Mouse (Mus musculus): ENCODE results near the gene Sohlh1. TPM values are rescaled to one million over a fixed set of nuclear protein-coding genes. Genes with fewer than 3 reads are reported as not detected.

The Sohlh1 gene
- polyA plus RNA-seq, 1 experiment from 2014 or later = not detected

Other genes starting within 250 kb of the Sohlh1 start
- gene Rabl6, start 238.7 kb downstream of the Sohlh1 start, polyA plus RNA-seq (2014; fragmentation: Nextera tagmentation; extraction: Ambion mirVana) = 59.3 and 65.6 TPM in 2 replicates
- 0.15 and 0.16 TPM in 2 replicates for gene Ccdc183, start 229.6 kb downstream of the Sohlh1 start, polyA plus RNA-seq (2014; fragmentation: Nextera tagmentation; extraction: Ambion mirVana)
- 18.7 and 20.7 TPM in 2 replicates for gene Tmem141, start 225.2 kb downstream of the Sohlh1 start, polyA plus RNA-seq (2014; fragmentation: Nextera tagmentation; extraction: Ambion mirVana)
- gene Fcna, start 219.2 kb downstream of the Sohlh1 start, polyA plus RNA-seq (2014; fragmentation: Nextera tagmentation; extraction: Ambion mirVana) = 0.35 and 0.54 TPM in 2 replicates
- gene Lcn8, start 194.1 kb downstream of the Sohlh1 start, polyA plus RNA-seq (2014; fragmentation: Nextera tagmentation; extraction: Ambion mirVana) = not detected in 2 replicates
- not detected in 2 replicates for gene Lcn5, start 189.3 kb downstream of the Sohlh1 start, polyA plus RNA-seq (2014; fragmentation: Nextera tagmentation; extraction: Ambion mirVana)
- gene Lcn6, start 170.5 kb downstream of the Sohlh1 start, polyA plus RNA-seq (2014; fragmentation: Nextera tagmentation; extraction: Ambion mirVana) = not detected in 2 replicates
- gene Lcn10, start 164.5 kb downstream of the Sohlh1 start, polyA plus RNA-seq (2014; fragmentation: Nextera tagmentation; extraction: Ambion mirVana) = not detected in 2 replicates
- gene Obp2a, start 147.2 kb downstream of the Sohlh1 start, polyA plus RNA-seq (2014; fragmentation: Nextera tagmentation; extraction: Ambion mirVana) = not detected in 2 replicates
- gene Bmyc, start 140.5 kb downstream of the Sohlh1 start, polyA plus RNA-seq (2014; fragmentation: Nextera tagmentation; extraction: Ambion mirVana) = 73.9 and 79.2 TPM in 2 replicates
- gene Obp2b, start 110.2 kb downstream of the Sohlh1 start, polyA plus RNA-seq (2014; fragmentation: Nextera tagmentation; extraction: Ambion mirVana) = not detected in 2 replicates
- gene Lcn3, start 81.7 kb downstream of the Sohlh1 start, polyA plus RNA-seq (2014; fragmentation: Nextera tagmentation; extraction: Ambion mirVana) = not detected in 2 replicates
- gene Lcn11, start 70.2 kb downstream of the Sohlh1 start, polyA plus RNA-seq (2014; fragmentation: Nextera tagmentation; extraction: Ambion mirVana) = not detected in 2 replicates
- 0.37 and 0.60 TPM in 2 replicates for gene Gm13539, start 65.0 kb downstream of the Sohlh1 start, polyA plus RNA-seq (2014; fragmentation: Nextera tagmentation; extraction: Ambion mirVana)
- not detected in 2 replicates for gene Glt6d1, start 31.4 kb downstream of the Sohlh1 start, polyA plus RNA-seq (2014; fragmentation: Nextera tagmentation; extraction: Ambion mirVana)
- not detected in 2 replicates for gene Lcn9, start 24.1 kb downstream of the Sohlh1 start, polyA plus RNA-seq (2014; fragmentation: Nextera tagmentation; extraction: Ambion mirVana)
- 0.13 and 0.24 TPM in 2 replicates for gene Kcnt1, start 16.5 kb upstream of the Sohlh1 start, polyA plus RNA-seq (2014; fragmentation: Nextera tagmentation; extraction: Ambion mirVana)
- 29.5 and 36.8 TPM in 2 replicates for gene Camsap1, start 136.0 kb upstream of the Sohlh1 start, polyA plus RNA-seq (2014; fragmentation: Nextera tagmentation; extraction: Ambion mirVana)
- 98.7 and 110 TPM in 2 replicates for gene Ubac1, start 174.5 kb upstream of the Sohlh1 start, polyA plus RNA-seq (2014; fragmentation: Nextera tagmentation; extraction: Ambion mirVana)

Data from limb, embryonic 11.5 days (tissue).